Mouse (Mus musculus): ENCODE data around the gene Arhgap23. TPM values are rescaled to one million over a fixed set of nuclear protein-coding genes. Genes with fewer than 3 reads are reported as not detected.
A peak's percentile ranks its signal among the peaks of the same experiment; 100 is the strongest.

The Arhgap23 gene
- polyA plus RNA-seq, 1 experiment: 27.7 TPM

GRCm38 (mm10) chr11:97383017-97383416 lies 32.3 kb upstream of the Arhgap23 start:
- no peaks in the 10 kb centered on the region for H3K4me1 ChIP-seq (ENCODE audit: control insufficient read depth, insufficient read depth, low read length)
- H3K4me3 ChIP-seq (ENCODE audit: control insufficient read depth, low read depth, low read length): no peak overlapping the region
- H3K27me3 ChIP-seq (ENCODE audit: control insufficient read depth, insufficient read depth, low read length): no peaks in the 10 kb centered on the region
- TF ChIP-seq POLR2A (IDR thresholded peaks at IDR 0.05; ENCODE audit: control insufficient read depth, low read depth, low read length) (no peak), CTCF (IDR thresholded peaks at IDR 0.05; ENCODE audit: control insufficient read depth, insufficient read depth, insufficient replicate concordance, low read depth, low read length) (no peak)
- H3K27ac ChIP-seq (ENCODE audit: control insufficient read depth, insufficient read depth, low read depth, low read length): no peak overlapping the region
- H3K36me3 ChIP-seq (ENCODE audit: control insufficient read depth, insufficient read depth, low read length): peaks cover 8% of the 10 kb centered on the region

DNA sequence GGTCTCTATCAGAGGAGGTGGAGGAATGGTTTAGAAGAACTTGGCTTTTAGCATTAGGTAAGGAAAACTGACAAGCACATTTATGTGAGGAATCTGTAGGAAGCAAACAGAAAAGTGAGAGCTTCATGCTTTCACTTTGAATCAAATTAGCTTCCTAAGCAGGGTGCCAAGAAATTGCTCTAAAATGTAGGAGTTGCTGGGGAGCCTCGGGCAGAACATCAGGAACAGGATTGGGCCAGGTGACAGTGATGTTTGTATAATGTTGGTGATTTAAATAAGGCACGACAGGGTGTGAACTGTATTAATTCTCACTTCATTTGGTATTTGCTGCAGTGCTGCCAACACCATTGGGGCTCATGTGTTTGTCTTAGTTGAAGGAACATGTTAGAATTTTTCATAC lies 31.6 kb upstream of the Arhgap23 start:
- Histone ChIP-seq H3K4me1 (ENCODE audit: control insufficient read depth, insufficient read depth, low read length) (no peaks in the 10 kb centered on the region), H3K27ac (ENCODE audit: control insufficient read depth, insufficient read depth, low read depth, low read length) (no peak overlapping the region), H3K4me3 (ENCODE audit: control insufficient read depth, low read depth, low read length) (no peak overlapping the region), H3K27me3 (ENCODE audit: control insufficient read depth, insufficient read depth, low read length) (no peaks in the 10 kb centered on the region), H3K36me3 (ENCODE audit: control insufficient read depth, insufficient read depth, low read length) (peaks cover 6% of the 10 kb centered on the region)
- TF ChIP-seq POLR2A (IDR thresholded peaks at IDR 0.05; ENCODE audit: control insufficient read depth, low read depth, low read length): no peak
- no peak for TF ChIP-seq CTCF (IDR thresholded peaks at IDR 0.05; ENCODE audit: control insufficient read depth, insufficient read depth, insufficient replicate concordance, low read depth, low read length)

GRCm38 (mm10) chr11:97387811-97388210 lies 27.5 kb upstream of the Arhgap23 start:
- Histone ChIP-seq H3K27ac (ENCODE audit: control insufficient read depth, insufficient read depth, low read depth, low read length) (0 out of 2 replicates have a peak overlapping the region, but pooled peaks have one; percentile 6), H3K4me3 (ENCODE audit: control insufficient read depth, low read depth, low read length) (no peak overlapping the region), H3K27me3 (ENCODE audit: control insufficient read depth, insufficient read depth, low read length) (no peaks in the 10 kb centered on the region), H3K4me1 (ENCODE audit: control insufficient read depth, insufficient read depth, low read length) (no peaks in the 10 kb centered on the region), H3K36me3 (ENCODE audit: control insufficient read depth, insufficient read depth, low read length) (peaks cover 5% of the 10 kb centered on the region)
- no peak for TF ChIP-seq CTCF (IDR thresholded peaks at IDR 0.05; ENCODE audit: control insufficient read depth, insufficient read depth, insufficient replicate concordance, low read depth, low read length)
- TF ChIP-seq POLR2A (IDR thresholded peaks at IDR 0.05; ENCODE audit: control insufficient read depth, low read depth, low read length): no peak

- Histone ChIP-seq H3K27ac (ENCODE audit: control insufficient read depth, insufficient read depth, low read depth, low read length) (no peak overlapping the region), H3K4me1 (ENCODE audit: control insufficient read depth, insufficient read depth, low read length) (no peaks in the 10 kb centered on the region), H3K36me3 (ENCODE audit: control insufficient read depth, insufficient read depth, low read length) (peaks cover 1% of the 10 kb centered on the region; the same call in 1 of the 2 replicates), H3K27me3 (ENCODE audit: control insufficient read depth, insufficient read depth, low read length) (no peaks in the 10 kb centered on the region), H3K4me3 (ENCODE audit: control insufficient read depth, low read depth, low read length) (no peak overlapping the region)
- no peak for TF ChIP-seq CTCF (IDR thresholded peaks at IDR 0.05; ENCODE audit: control insufficient read depth, insufficient read depth, insufficient replicate concordance, low read depth, low read length)
- no peak for TF ChIP-seq POLR2A (IDR thresholded peaks at IDR 0.05; ENCODE audit: control insufficient read depth, low read depth, low read length)
These were observed 26.2 kb upstream of the Arhgap23 start for GRCm38 (mm10) chr11:97389127-97389526.

DNA sequence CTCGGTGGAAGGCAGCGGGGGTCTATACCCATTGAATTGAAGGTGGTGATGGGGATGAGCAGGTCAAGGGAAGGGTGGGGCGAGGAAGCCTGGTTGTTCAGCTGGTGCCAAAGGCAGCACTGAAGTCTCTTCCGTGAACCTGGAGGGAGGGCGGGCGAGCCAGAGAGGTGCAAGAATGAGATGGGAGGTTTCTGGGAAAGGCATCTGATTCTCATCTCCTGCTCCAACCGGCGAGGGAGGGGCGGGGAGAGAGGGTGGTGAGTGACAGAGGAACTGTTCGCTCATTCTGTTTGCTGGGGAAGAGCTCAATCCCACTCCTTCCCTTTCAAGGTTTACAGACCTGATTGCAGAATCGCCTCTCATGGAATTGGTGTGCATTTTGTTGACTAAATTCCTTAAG lies 21.7 kb upstream of the Arhgap23 start:
- H3K36me3 ChIP-seq (ENCODE audit: control insufficient read depth, insufficient read depth, low read length): peaks cover 1% of the 10 kb centered on the region; the same call in 1 of the 2 replicates
- H3K4me1 ChIP-seq (ENCODE audit: control insufficient read depth, insufficient read depth, low read length): no peaks in the 10 kb centered on the region
- TF ChIP-seq POLR2A (IDR thresholded peaks at IDR 0.05; ENCODE audit: control insufficient read depth, low read depth, low read length) (no peak), CTCF (IDR thresholded peaks at IDR 0.05; ENCODE audit: control insufficient read depth, insufficient read depth, insufficient replicate concordance, low read depth, low read length) (no peak)
- H3K4me3 ChIP-seq (ENCODE audit: control insufficient read depth, low read depth, low read length): no peak overlapping the region
- H3K27ac ChIP-seq (ENCODE audit: control insufficient read depth, insufficient read depth, low read depth, low read length): no peak overlapping the region
- H3K27me3 ChIP-seq (ENCODE audit: control insufficient read depth, insufficient read depth, low read length): no peaks in the 10 kb centered on the region

- Histone ChIP-seq H3K27ac (ENCODE audit: control insufficient read depth, insufficient read depth, low read depth, low read length) (no peak overlapping the region), H3K36me3 (ENCODE audit: control insufficient read depth, insufficient read depth, low read length) (peaks cover 1% of the 10 kb centered on the region; the same call in 1 of the 2 replicates), H3K4me1 (ENCODE audit: control insufficient read depth, insufficient read depth, low read length) (no peaks in the 10 kb centered on the region), H3K27me3 (ENCODE audit: control insufficient read depth, insufficient read depth, low read length) (no peaks in the 10 kb centered on the region), H3K4me3 (ENCODE audit: control insufficient read depth, low read depth, low read length) (no peak overlapping the region)
- TF ChIP-seq POLR2A (IDR thresholded peaks at IDR 0.05; ENCODE audit: control insufficient read depth, low read depth, low read length) (no peak), CTCF (IDR thresholded peaks at IDR 0.05; ENCODE audit: control insufficient read depth, insufficient read depth, insufficient replicate concordance, low read depth, low read length) (no peak)
These were observed 21.2 kb upstream of the Arhgap23 start for GRCm38 (mm10) chr11:97394146-97394545.

DNA sequence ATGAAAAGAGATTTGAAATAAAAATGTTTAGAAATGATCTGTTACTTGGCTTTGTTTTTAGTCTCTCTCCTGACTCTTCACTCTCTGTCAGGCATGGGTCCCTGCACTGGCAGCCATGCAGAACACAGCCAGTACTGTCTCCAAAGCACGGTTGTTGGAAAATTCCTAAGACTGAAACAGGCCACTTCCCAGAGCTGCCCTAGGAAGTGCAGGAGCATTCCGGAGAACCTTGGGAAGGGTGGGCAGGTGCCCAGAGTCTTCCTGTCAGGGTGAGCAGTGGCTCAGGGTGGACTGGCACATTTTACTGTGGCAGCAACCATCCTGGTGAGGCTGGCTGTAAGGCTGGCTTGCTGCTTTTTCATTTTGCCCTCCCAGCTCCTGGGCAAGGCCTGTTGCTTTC lies 16.8 kb upstream of the Arhgap23 start:
- Histone ChIP-seq H3K36me3 (ENCODE audit: control insufficient read depth, insufficient read depth, low read length) (no peaks in the 10 kb centered on the region), H3K4me3 (ENCODE audit: control insufficient read depth, low read depth, low read length) (no peak overlapping the region), H3K27ac (ENCODE audit: control insufficient read depth, insufficient read depth, low read depth, low read length) (no peak overlapping the region), H3K4me1 (ENCODE audit: control insufficient read depth, insufficient read depth, low read length) (peaks cover 9% of the 10 kb centered on the region), H3K27me3 (ENCODE audit: control insufficient read depth, insufficient read depth, low read length) (no peaks in the 10 kb centered on the region)
- TF ChIP-seq POLR2A (IDR thresholded peaks at IDR 0.05; ENCODE audit: control insufficient read depth, low read depth, low read length) (no peak), CTCF (IDR thresholded peaks at IDR 0.05; ENCODE audit: control insufficient read depth, insufficient read depth, insufficient replicate concordance, low read depth, low read length) (no peak)
